Comparison of ENCODE assay signal across 9 mouse cellular contexts in genomic region chr11:116980313-116980712, GRCm38 (mm10).
DNase-seq lines count a peak whose midpoint lies in the region; ATAC-seq and TF ChIP-seq lines count a peak whose summit lies in the region.
"Had no signal": no experiment of that assay in that cellular context is flagged by ENCODE, and none has a peak within 500 bp of the region (broad histone marks: within the 10 kb centered on the region; RNA-seq: fewer than 3 reads in every experiment).

No protein-coding gene starts in this region.

- no peak overlapping the region for H3K4me2 ChIP-seq in heart, postnatal 0 days (ENCODE audit: low read depth, low read length)
- no peak overlapping the region for H3K4me2 ChIP-seq in embryonic facial prominence, embryonic 11.5 days (ENCODE audit: low read depth, low read length)
- H3K4me2 ChIP-seq in hindbrain, embryonic 13.5 days, result no peak overlapping the region

- no peak for TF ChIP-seq POLR2A in heart, adult 2 months (IDR thresholded peaks at IDR 0.05; ENCODE audit: insufficient read depth, low read depth, low read length)

- TF ChIP-seq CTCF in heart, postnatal 0 days (IDR thresholded peaks at IDR 0.05; ENCODE audit: low read depth), result no peak
- no peak for TF ChIP-seq CTCF in heart, adult 2 months (IDR thresholded peaks at IDR 0.05)

- no peak for ATAC-seq in heart, postnatal 0 days (ENCODE audit: insufficient read depth, low read depth)
- ATAC-seq in embryonic facial prominence, embryonic 11.5 days (replicated peaks; ENCODE audit: insufficient number of reproducible peaks, low FRiP score, low TSS enrichment, low read depth), result no peak
- ATAC-seq in hindbrain, embryonic 13.5 days (ENCODE audit: low FRiP score), result peak; percentile 29; the same call in 1 of the 2 replicates

- TF ChIP-seq EP300 in heart, postnatal 0 days (IDR thresholded peaks at IDR 0.05; ENCODE audit: low read depth), result no peak
- TF ChIP-seq EP300 in heart, adult 2 months (IDR thresholded peaks at IDR 0.05; ENCODE audit: insufficient read depth, low read depth, low read length), result no peak

- H3K9ac ChIP-seq in heart, postnatal 0 days (replicated peaks; ENCODE audit: low read depth, low read length), result no peak overlapping the region
- no peak overlapping the region for H3K9ac ChIP-seq in heart, adult 2 months (ENCODE audit: low read depth, low read length)
- no peak overlapping the region for H3K9ac ChIP-seq in embryonic facial prominence, embryonic 11.5 days (replicated peaks; ENCODE audit: low read length)
- no peak overlapping the region for H3K9ac ChIP-seq in hindbrain, embryonic 13.5 days

- peak; percentile 10 for DNase-seq in heart, postnatal 0 days (ENCODE audit: low spot score)
- no peak for DNase-seq in heart, adult 2 months
- DNase-seq in embryonic facial prominence, embryonic 11.5 days (ENCODE audit: low spot score), result peak; percentile 31
- peak; percentile 19 for DNase-seq in lung, postnatal 36 days
- DNase-seq in yolk sac, embryonic 10.5 days (ENCODE audit: low spot score), result no peak
- no peak for DNase-seq in right cerebral cortex, adult 18-20 months
- no peak for DNase-seq in c-Kit-positive CD71-positive TER-119-positive erythroid progenitor cells, embryonic 14.5 days (ENCODE audit: low spot score)

- H3K9me3 ChIP-seq in heart, postnatal 0 days (replicated peaks; ENCODE audit: control insufficient read depth, low read length), result no peaks in the 10 kb centered on the region
- H3K9me3 ChIP-seq in embryonic facial prominence, embryonic 11.5 days (replicated peaks; ENCODE audit: control insufficient read depth, low read length), result no peaks in the 10 kb centered on the region
- no peaks in the 10 kb centered on the region for H3K9me3 ChIP-seq in hindbrain, embryonic 13.5 days

- intact Hi-C loops in heart, adult 2 months (cut with DNase I), result no loop called here

- 22% methylated on average over 4 of the region's 5 CpGs for WGBS in heart, postnatal 0 days
- WGBS in heart, adult 2 months, result 33% methylated on average over 5 of the region's 5 CpGs
- WGBS in embryonic facial prominence, embryonic 11.5 days, result 46% methylated on average over 5 of the region's 5 CpGs
- 40% methylated on average over 5 of the region's 5 CpGs for WGBS in hindbrain, embryonic 13.5 days

- H3K27me3 ChIP-seq in heart, postnatal 0 days (ENCODE audit: control insufficient read depth, insufficient read depth, low read length), result no peaks in the 10 kb centered on the region
- H3K27me3 ChIP-seq in heart, adult 2 months (ENCODE audit: control insufficient read depth, insufficient read depth, low read length), result no peaks in the 10 kb centered on the region
- no peaks in the 10 kb centered on the region for H3K27me3 ChIP-seq in embryonic facial prominence, embryonic 11.5 days (ENCODE audit: control insufficient read depth, insufficient read depth, low read length)
- H3K27me3 ChIP-seq in hindbrain, embryonic 13.5 days, result no peaks in the 10 kb centered on the region

- H3K36me3 ChIP-seq in heart, postnatal 0 days (replicated peaks; ENCODE audit: control insufficient read depth, insufficient read depth, low read length), result no peaks in the 10 kb centered on the region
- no peaks in the 10 kb centered on the region for H3K36me3 ChIP-seq in heart, adult 2 months (ENCODE audit: control insufficient read depth, insufficient read depth, low read length)
- H3K36me3 ChIP-seq in embryonic facial prominence, embryonic 11.5 days (replicated peaks; ENCODE audit: control insufficient read depth, insufficient read depth, low read depth, low read length), result no peaks in the 10 kb centered on the region
- H3K36me3 ChIP-seq in hindbrain, embryonic 13.5 days, result peaks cover 74% of the 10 kb centered on the region

- H3K4me3 ChIP-seq in heart, postnatal 0 days (ENCODE audit: low read depth, low read length), result no peak overlapping the region
- no peak overlapping the region for H3K4me3 ChIP-seq in heart, adult 2 months
- H3K4me3 ChIP-seq in embryonic facial prominence, embryonic 11.5 days (ENCODE audit: low read depth, low read length), result no peak overlapping the region
- H3K4me3 ChIP-seq in hindbrain, embryonic 13.5 days, result no peak overlapping the region

- H3K79me2 ChIP-seq in heart, adult 2 months (replicated peaks; ENCODE audit: control insufficient read depth, insufficient read depth, low read length), result no peaks in the 10 kb centered on the region

- no peak overlapping the region for H3K27ac ChIP-seq in heart, postnatal 0 days (ENCODE audit: low read depth)
- H3K27ac ChIP-seq in heart, adult 2 months, result no peak overlapping the region
- no peak overlapping the region for H3K27ac ChIP-seq in embryonic facial prominence, embryonic 11.5 days (replicated peaks; ENCODE audit: low read depth, low read length)
- H3K27ac ChIP-seq in hindbrain, embryonic 13.5 days, result peak overlapping the region; percentile 81
- H3K27ac ChIP-seq: macrophage had no signal

- H3K4me1 ChIP-seq in heart, postnatal 0 days (ENCODE audit: control insufficient read depth, insufficient read depth), result 0 out of 2 replicates have a peak, but pooled peaks cover 6% of the 10 kb centered on the region
- H3K4me1 ChIP-seq in heart, adult 2 months (ENCODE audit: control insufficient read depth, insufficient read depth, low read length), result no peaks in the 10 kb centered on the region
- peaks cover 4% of the 10 kb centered on the region for H3K4me1 ChIP-seq in embryonic facial prominence, embryonic 11.5 days (ENCODE audit: control insufficient read depth, insufficient read depth, low read length)
- H3K4me1 ChIP-seq in hindbrain, embryonic 13.5 days (replicated peaks), result peaks cover 23% of the 10 kb centered on the region

Comparison
In these comparisons a context has a peak if more than half of its experiments do, and no peak if none do; other contexts are left out.
1. DNase-seq: peak in heart, postnatal 0 days (single experiment), embryonic facial prominence, embryonic 11.5 days (single experiment) and lung, postnatal 36 days (single experiment); none in heart, adult 2 months (0 of 2), yolk sac, embryonic 10.5 days (single experiment), right cerebral cortex, adult 18-20 months (single experiment) and c-Kit-positive CD71-positive TER-119-positive erythroid progenitor cells, embryonic 14.5 days (single experiment).